Mouse (Mus musculus): Measurements from ENCODE around the gene Naip5.
A peak's percentile ranks its signal among the peaks of the same experiment; 100 is the strongest.
"Not testable (repeated sequence)": the region's sequence is repeated elsewhere in the genome, so short reads cannot be mapped to it uniquely, and the experiment has no call there.

Naip5 gene

DNA sequence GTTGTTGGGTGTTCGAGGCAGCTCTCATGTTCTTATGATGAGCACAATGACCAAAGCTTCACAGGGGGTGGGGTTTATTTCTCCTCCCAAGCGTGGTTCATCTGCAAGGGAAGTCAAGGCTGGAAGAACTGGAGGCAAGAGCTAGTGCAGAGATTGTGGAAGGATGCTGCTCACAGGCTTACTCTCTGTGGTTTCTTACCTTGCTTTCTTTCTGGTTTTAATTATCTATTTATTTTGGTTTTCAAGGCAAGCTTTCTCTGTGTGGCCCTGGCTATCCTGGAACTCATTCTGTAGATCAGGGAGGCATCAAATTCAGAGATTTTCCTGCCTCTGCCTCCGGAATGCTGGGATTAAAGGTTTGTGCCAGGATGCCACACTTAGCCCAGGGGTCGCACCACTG lies at the start of gene Naip5:
TSS of gene Naip5 (minus strand) at position 101 of the 400 bp plus-strand sequence.
- DNase-seq, result not testable (repeated sequence)

DNA sequence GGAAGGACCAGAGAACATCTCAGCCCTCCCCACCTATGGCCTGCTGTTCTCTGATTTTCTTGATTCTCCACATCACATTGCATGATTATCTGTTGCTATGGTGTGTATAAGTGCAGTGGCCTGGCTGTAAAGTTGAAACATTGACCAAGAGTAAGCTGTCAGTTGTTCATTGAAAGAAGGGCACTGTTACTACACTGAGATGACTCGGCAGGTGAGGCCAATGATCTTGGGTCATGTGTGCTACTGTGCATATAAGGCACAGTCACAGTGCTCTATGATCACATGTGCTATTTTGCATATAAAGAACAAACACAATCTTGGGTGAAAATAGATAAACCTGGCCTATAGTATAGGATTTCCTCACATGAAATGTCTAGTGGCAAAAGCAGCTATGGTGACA lies 38.5 kb upstream of the Naip5 start:
- DNase-seq, result no peak

DNA sequence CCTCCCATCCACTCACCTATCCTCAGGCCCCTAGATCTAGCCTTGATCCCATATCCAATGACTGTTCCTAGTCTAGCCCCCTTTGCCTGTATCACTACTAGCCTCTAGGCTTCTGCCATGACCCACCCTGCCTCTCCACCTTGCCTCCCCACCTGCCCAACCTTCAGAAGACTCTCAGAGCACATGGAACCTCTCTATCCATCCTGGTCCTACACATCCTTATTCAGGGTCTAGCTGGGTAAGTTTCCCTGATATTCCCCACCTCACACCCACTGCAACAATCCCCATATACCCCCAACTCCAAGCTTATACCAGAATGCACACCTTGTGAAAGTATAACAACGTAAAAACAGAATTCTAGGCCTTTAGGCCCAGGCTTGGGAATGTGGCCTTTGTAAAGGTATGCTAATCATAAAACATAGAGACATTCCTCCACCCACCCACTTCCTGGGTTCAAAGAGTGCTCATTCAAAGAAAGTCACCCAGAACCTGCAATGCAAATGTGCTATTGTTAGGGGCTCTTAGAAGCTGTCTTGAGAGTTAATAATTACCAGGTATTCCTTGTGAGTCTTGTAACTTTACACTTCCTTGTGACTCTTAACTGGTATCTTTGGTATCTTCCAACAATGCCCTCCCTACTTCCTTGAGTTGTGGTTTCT lies 25.5 kb upstream of the Naip5 start:
- DNase-seq, result not testable (repeated sequence)

DNA sequence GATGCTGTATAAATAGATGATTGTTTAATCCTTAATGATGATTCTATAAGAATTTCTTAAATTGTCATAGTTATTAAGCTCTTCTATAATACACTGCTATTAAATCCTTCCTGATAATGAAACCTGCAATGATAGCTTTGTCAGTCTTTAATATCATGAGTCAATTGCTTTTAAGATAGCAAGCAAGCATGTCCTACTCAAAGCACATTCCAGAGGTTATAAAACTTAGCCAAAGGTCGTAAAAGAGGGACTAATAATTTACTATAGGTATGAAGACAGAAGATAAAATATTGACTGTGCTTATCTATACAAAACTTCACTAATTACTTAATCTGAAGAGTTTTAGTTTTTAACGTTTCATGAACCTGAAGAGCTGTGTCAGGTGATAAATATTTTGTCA lies 10.9 kb upstream of the Naip5 start:
- not testable (repeated sequence) for DNase-seq

DNA sequence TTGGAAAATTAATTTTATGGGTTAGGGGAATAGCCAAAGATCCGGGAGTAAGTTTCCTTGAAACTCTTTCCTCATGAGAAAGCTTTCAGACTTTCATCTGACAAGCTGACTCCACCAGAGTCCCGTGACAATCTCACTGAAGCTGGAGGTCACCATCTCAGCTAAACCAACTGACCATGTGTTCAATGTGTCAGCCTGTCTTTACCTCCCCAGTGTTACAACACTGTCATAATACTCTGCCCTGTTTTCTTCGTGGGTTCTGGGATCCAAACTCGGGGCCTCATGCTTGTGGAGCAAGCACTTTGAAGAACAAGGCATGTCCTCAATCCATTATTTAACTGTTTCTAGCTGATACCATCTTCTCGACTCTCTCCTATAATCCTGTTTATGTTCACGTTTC lies 9.8 kb upstream of the Naip5 start:
- not testable (repeated sequence) for DNase-seq

DNA sequence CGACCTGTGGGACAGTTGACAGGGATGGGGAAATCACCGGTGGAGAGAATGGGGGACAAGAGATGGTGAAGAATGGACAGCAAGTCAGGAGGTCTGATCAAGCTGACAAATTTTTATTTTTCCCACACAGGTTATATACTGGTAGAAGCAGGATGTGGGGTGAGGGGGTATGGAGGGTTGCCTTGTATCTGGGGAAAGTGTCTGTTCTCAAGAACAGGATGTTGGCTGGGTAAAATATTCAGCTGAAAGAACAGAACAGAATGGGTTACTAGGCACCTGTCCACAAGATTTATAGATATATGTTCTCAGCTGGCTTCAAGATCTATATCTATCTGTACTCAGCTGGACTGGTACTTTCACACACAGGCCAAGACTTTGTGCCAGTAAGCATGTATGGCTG lies 5.8 kb upstream of the Naip5 start:
- not testable (repeated sequence) for DNase-seq

DNA sequence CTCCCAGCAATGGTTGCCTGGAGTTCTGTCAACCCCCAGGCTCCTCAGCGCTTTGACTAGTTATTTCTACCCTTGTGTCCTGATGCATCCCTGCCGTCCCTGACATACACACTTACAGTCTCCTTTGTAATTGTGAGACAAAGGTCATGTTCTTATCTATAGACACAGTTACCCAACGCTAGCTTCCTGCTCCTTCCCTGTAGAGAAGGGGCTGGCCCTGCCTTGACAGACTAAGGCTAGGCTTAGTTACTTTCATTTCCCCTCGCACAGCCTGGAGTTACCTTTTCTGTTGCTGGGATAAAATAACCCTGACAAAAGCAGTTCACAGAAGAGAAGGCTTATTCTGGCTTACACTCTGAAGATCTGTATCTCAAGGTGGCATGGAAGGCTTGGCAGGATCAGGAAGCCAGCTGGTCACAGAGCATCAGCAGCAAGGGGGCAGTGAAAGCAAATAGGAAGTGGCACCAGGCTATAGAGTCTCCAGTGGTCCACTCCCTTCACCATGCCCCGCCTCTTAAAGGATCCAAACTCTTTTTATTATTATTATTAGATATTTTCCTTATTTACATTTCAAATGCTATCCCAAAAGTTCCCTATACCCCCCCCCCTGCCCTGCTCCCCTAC lies 885 bp upstream of the Naip5 start:
- not testable (repeated sequence) for DNase-seq

DNA sequence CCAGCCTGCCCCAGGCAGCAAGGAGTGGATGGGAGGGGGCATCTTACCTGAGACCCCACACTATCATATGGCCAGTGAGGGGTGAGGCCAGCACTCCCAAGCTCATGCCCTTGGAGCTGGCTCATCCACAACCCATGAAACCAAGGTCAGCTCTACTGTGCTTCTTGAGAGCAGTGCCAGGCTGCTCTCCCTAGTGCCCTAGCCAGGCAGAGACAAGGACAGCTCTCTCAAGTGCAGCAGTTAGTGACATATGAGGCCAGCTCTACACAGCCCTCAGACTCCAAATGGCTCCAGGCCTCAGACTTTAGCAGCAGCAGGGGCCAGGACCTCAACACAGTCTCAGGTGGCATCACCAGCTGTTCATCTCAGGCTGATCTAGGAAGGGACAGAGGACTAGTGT lies 2.4 kb downstream of the Naip5 start:
- DNase-seq, result no peak

DNA sequence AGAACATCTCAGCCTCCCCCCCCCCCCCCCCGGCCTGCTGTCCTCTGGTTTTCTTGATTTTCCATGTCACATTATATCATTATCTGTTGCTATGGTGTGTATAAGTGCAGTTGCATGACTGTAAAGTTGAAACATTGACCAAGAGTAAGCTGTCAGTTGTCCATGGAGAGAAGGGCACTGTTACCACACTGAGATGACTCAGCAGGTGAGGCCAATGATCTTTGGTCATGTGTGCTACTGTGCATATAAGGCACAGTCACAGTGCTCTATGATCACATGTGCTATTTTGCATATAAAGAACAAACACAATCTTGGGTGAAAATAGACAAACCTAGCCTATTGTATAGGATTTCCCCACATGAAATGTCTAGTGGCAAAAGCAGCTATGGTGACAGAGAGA lies 32.4 kb downstream of the Naip5 start:
- DNase-seq, result not testable (repeated sequence)

DNA sequence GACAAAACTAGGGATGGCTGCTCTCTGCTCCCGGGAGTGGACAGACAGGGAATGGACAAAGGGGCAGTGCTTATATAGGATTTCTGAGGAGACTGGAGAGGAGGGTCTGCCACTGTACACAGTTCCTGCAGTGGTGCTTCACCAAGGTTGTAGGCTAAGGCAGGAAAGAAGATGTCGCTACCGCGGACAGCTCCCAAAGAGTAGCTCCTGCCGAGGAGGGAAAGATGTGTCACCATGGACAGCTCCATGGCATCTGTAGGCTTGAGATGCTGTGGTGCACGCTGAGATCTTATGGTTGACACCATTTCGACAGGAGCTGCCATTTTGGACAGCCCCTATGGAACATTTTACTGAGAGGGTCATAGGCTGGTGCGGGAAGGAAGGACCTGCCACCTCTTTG lies 35.6 kb downstream of the Naip5 start:
- peak; percentile 54 to 70 for DNase-seq

DNA sequence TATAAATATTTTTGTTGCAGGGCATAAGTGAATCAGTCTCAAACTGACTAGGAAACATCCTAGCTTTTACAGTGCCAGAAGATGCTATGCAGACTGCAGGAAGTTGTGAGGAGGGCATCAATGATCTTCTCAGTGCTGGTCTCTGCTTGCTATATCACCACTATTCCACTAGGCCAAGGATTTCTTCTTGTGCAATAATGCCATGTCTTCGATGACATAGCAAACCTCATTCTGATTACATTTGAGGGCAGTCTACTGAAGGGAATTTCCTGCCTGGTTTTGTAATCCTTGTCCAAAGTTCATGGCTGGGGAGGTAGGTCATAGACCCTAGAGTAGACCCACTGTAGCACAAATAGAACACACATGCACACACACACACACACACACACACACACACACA lies 42.8 kb downstream of the Naip5 start:
- no peak for DNase-seq

DNA sequence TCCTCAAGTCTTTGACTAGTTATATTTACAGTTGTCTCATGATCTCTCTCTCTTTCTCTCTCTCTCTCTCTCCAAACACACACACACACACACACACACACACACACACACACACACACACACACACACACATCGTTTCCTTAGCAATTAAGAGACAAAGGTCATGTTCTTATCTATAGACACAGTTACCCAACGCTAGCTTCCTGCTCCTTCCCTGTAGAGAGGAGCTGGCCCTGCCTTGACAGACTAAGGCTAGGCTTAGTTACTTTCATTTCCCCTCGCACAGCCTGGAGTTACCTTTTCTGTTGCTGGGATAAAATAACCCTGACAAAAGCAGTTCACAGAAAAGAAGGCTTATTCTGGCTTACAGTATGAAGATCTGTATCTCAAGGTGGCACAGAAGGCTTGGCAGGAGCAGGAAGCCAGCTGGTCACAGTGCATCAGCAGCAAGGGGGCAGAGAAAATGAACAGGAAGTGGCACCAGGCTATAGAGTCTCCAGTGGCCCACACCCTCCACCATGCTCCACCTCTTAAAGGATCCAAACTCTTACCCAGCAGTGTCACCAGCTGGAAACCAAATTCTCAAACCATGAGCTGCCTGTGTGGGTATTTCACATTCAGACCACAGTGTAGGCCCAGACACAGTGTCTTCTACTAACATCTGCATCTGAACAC lies 44.3 kb downstream of the Naip5 start, which contains the start of gene Naip2:
TSS of gene Naip2 (minus strand) at position 434 of the 675 bp plus-strand sequence.
- not testable (repeated sequence) for DNase-seq

DNA sequence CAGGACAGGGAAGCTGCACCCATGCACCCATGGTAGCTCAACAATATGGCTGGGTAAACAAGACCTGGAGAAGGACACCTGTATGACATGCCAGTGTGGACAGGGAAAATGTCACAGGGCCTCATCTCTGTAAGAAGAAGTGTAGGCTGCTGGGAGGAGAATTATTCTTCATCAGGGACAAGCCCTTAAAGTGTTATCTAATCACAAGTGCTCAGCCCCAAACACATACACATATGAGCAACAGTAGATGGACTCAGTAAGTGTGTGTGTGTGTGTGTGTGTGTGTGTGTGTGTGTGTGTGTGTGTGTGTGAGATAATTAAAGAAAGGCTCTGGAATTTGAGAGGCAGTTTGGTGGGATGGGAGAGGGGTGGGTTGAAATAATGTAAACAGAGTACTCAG lies 45.3 kb downstream of the Naip5 start:
- no peak for DNase-seq

DNA sequence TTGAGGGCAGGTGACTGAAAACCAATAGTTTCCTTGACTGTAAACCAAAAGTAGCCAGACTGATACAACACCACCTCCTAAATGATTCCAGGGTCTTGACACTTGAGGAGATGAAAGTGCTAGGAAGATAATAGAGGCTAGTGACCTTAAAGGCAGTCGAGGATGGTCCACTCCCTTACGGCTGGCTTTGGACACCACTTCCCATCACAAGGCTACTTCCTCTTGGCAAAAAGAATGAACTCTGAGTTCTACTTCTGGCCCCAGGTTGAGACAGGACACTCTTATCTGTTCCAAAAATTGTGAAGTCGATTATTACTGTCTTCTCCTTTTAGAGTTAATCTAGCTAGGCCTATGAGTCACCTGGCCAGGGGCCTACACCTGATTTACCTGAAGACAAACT lies 50.7 kb downstream of the Naip5 start:
- DNase-seq, result no peak

DNA sequence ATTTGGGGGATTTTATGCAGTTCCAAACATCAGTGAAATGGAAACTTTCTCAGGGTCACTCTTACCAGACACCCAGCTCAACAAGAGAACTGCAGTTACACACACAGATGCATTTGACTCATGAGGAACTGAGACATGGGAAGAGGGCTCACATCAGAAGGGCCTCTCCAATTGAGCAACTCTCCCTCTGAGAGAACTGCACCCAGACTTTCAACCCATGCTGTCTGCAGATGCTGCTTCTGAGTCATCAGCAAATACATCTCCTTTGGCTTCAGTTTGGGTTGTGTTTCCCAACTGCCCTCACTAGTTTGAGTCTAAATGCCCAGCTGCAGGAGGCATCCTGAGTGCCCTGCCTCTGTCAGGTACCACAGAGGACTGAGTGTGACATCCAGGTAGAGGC lies 63.0 kb downstream of the Naip5 start:
- DNase-seq, result not testable (repeated sequence)

DNA sequence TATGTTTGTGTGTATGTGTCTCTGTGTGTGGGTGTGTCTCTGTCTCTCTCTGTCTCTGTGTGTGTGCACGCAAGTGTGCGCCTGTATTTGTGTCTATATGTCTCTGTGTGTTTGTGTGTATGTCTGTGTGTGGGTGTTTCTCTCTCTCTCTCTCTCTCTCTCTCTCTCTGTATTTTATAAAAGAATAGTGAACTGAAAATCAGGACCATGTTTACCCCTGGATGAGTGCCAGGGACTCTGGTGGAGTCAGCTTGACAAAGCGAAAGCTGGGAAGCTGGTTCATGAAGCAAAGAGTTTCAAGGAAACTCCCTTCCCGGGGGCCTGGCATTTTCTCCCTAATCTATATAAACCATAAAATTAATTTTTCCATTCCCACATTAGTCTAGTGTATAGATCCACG lies 71.8 kb downstream of the Naip5 start:
- peak in 1 of 2 experiments; percentile 9 for DNase-seq

DNA sequence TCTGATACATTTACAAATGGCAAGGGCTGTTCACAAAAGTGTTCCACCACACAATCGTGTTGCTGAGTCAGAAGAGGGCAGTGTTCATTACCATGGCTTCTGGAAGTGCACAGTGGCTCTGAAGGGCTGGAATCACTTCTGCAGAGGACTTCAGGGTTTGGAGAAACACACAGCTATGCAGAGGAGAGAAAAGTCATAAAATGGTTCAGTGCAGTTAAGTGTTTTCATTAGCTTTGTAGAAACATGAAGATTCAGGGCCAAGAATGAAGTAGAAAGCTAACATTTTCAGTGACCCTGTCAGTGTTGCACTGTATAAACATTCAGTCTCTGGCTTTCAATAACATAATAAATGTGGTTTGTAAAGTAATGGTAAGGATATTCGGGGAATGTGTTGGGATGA lies 79.7 kb downstream of the Naip5 start:
- not testable (repeated sequence) for DNase-seq

DNA sequence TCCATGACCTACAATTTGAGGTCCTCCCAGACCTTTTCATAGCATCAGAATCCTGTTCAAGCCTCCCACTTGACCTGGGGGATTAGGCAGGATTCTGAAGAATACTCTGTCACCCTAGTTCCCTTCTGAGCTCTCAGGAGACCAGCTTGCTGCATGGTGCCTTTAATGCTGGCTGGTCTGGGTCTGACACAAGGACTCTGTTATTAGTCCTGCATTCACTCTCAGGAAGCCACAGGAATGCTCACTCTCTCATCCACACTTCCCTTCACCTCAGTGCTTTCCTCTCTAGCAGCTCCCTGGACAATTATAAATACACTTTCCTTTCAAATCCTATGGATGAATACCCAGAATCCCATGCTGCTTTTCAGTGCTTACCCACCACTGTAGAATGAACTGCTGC lies 83.7 kb downstream of the Naip5 start:
- not testable (repeated sequence) for DNase-seq
